Mouse (Mus musculus): Measurements from ENCODE around the gene Bad.
A peak's percentile ranks its signal among the peaks of the same experiment; 100 is the strongest.

The Bad gene

GRCm38 (mm10) chr19:6915276-6915675 is 26.4 kb upstream of the Bad start:
- no peak for DNase-seq (ENCODE audit: low spot score)

DNA sequence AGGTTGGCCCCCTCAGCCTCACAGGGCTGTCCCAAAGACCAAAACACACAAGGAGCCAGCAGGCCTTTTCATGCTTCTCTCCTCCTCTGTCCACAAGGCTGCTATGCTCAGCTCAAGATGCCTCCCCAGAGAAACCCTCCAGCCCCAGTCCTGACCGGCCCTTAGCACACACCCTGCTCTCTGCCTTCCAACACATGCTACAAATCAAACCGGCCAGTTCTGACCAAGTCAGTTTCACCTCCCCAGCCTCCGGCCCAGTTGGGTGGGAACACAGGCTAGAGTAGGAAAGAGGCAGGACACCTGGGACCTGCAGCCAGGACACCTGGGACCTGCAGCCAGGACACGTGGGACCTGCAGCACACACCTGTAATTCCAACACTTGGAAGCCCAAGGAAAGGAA is 25.2 kb upstream of the Bad start:
- DNase-seq (ENCODE audit: low spot score) = no peak

DNA sequence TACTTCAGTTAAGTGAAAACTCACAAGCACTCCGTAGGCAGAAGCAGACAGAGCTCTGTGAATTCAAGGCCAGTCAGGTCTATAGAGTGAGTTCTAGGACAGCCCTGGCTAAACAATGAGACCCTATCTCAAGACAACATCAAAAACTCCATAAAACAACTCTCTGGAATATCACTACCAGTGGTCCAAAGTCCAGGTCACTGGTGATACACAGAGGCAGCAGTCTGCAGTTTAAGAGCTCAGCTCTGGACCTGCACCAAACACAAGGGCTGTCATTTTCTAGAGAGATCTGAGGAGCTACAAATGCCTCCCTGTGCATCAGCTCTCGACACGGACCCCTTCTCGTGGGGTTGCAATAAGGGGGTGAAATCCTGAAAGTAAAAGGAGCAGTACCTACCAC is 23.3 kb upstream of the Bad start:
- no peak for DNase-seq (ENCODE audit: low spot score)

DNA sequence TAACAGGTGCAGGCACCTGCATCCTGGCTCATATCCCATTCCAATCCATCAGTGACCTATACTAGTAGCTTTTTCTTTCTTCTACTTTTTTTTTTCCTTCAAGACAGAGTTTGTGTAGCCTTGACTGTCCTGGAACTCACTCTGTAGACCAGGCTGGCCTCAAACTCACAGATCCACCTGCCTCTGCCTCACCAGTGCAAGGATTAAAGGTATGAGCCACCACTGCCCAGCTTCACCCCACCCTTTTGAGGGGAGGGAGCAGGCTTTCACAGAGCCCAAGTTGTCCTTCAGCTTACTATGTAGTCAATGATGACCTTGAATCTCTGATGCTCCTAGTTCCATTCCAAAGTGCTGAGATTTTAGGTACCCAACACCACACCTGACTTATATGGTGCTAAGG is 22.2 kb upstream of the Bad start:
- DNase-seq (ENCODE audit: low spot score) = no peak

DNA sequence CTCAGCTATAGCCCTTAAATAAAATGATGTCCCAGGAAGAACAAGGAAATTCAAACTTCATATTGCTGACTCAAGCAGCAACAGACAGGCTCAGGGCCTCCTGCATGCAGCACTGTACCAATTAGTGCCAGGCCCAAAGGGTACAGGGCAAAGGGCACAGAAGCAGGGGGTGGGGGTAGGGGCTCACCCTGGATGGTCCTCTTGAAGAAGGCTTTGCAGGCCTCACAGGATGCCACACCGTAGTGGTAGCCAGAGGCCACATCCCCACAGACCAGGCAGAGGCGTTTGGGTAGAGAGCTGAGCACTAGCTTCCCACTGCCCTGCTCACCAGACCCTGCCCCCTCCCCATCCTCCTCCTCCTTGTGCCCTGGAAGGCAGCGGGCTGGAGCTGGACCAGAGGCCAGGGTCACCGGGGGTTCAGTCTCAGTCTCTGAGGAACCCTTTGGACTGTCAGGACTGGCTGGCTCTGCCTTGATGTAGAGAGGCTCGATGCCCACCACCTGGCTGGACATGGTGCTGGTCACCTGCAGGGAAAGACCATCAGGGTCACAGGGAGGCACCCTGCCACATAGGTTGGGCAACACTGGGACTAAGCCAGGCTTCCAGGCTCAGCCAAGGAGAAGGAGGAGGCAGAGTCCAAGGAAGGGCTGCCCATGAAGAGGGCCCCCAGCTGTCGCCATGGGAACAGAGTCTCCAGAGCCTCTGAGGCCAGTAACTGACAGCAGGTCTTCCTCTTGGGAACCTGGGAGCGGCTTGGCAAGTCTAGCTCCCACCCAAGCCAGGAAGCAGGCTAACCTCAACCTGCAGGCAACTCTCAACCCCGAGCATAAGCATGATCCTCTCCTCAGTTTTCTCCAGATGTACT is 21.6 kb upstream of the Bad start:
- peak; percentile 58 for DNase-seq (ENCODE audit: low spot score)

GRCm38 (mm10) chr19:6920741-6921636 is 20.7 kb upstream of the Bad start:
- DNase-seq (ENCODE audit: low spot score) = no peak

GRCm38 (mm10) chr19:6921647-6922567 is 19.8 kb upstream of the Bad start, which contains the start of gene Esrra:
Gene Esrra (minus strand): TSS chr19:6921813.
- peak; percentile 100 for DNase-seq (ENCODE audit: low spot score)

GRCm38 (mm10) chr19:6922901-6923735 is 18.5 kb upstream of the Bad start:
- no peak for DNase-seq (ENCODE audit: low spot score)

GRCm38 (mm10) chr19:6924461-6925306 is 17.0 kb upstream of the Bad start:
- peak; percentile 62 for DNase-seq (ENCODE audit: low spot score)

GRCm38 (mm10) chr19:6925307-6925573 is 16.4 kb upstream of the Bad start, which contains the start of gene Catsperz:
Gene Catsperz (minus strand): TSS chr19:6925380.
- DNase-seq (ENCODE audit: low spot score) = no peak

- no peak for DNase-seq (ENCODE audit: low spot score)
Measured at GRCm38 (mm10) chr19:6925611-6926329, 15.9 kb upstream of the Bad start.

DNA sequence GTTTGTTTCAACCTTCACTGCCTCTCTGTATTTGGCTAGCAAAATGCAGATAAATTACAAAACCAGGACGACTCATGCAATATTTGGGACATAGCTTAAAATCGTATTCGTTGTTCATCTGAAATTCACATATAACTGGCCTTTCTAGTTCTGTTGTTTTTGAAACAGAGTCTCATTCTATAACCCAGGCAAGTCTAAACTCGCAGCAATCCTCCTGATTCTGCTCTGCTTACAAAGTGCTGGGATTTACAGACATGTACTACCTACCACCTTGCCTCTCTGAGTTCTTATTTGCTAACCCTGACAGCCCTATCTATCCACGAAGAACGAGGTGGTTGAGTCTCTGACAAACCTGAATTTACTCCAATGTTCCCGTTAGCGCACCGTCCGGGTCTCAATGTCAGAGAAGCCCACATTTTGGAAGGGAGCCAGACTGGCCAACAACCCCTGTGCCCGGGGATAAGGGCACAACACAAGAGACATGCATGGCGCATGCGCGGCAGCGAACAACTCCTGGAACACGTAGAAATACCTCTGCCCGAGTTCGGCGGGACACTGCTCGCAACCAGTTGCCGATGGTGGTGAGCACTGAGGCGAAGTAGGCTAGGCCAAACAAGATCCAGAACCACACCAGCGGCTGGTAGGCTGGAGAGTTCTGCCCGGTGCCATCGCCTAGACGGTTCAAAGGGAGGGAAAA is 15.0 kb upstream of the Bad start:
- no peak for DNase-seq (ENCODE audit: low spot score)

GRCm38 (mm10) chr19:6928080-6928479 is 13.6 kb upstream of the Bad start:
- no peak for DNase-seq (ENCODE audit: low spot score)

GRCm38 (mm10) chr19:6931002-6931401 is 10.7 kb upstream of the Bad start:
- DNase-seq (ENCODE audit: low spot score) = no peak

- DNase-seq (ENCODE audit: low spot score) = no peak
Measured at GRCm38 (mm10) chr19:6932018-6932417, 9.6 kb upstream of the Bad start.

GRCm38 (mm10) chr19:6933102-6933435 is 8.6 kb upstream of the Bad start:
- DNase-seq (ENCODE audit: low spot score) = no peak

- DNase-seq (ENCODE audit: low spot score) = no peak
Measured at GRCm38 (mm10) chr19:6933436-6934194, 8.0 kb upstream of the Bad start.
